Mouse (Mus musculus): ENCODE data around the gene Nrros. TPM values are rescaled to one million over a fixed set of nuclear protein-coding genes. Genes with fewer than 3 reads are reported as not detected.
"Not testable (repeated sequence)": the region's sequence is repeated elsewhere in the genome, so short reads cannot be mapped to it uniquely, and the experiment has no call there.

Gene Nrros
- polyA plus RNA-seq, 1 experiment from 2014 or later, result 11.1 TPM

DNA sequence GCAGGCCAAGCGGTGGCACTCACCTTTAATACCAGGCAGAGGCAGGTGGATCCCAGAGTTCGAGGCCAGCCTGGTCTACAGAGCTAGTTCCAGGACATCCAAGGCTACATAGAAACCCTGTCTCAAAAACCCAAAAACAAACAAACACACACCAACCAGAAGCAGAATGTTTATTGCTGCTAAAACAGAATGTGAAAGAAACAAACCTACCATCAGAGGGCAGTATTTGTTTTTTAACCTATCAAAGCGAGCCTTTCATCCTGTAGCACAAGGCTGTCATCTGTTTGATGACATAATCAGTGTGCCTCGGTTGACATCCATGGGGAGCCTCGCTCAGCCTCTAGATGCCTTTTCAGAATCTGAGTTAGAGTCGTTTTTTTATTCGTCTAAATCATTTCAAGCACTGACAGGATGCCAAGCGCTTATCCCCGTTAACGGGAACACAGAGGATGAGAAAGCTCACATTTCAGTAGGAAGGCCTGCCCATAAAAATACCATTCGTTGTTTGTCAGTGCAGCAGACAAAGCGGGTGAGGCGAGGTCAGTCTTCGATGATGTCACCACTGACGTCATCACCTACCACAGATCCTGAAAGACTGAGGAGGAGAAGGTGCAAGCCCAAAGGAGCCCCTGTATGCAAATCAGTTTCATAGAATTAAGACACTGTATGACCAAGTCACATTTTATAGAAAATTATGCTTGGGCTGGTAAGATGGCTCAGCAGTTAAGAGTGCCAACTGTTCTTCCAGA, 54.3 kb downstream of the Nrros start:
- Histone ChIP-seq H3K27me3 (no peaks in the 10 kb centered on the region), H3K4me3 (no peak overlapping the region), H3K27ac (no peak overlapping the region), H3K36me3 (peaks cover 30% of the 10 kb centered on the region), H3K4me1 (no peaks in the 10 kb centered on the region), H3K4me2 (replicated peaks) (no peak overlapping the region), H3K9me3 (no peaks in the 10 kb centered on the region), H3K9ac (no peak overlapping the region)
- 77% methylated on average over 15 of the region's 15 CpGs for WGBS
- no peak for ATAC-seq (ENCODE audit: insufficient number of reproducible peaks, insufficient read depth, low FRiP score, low TSS enrichment)

DNA sequence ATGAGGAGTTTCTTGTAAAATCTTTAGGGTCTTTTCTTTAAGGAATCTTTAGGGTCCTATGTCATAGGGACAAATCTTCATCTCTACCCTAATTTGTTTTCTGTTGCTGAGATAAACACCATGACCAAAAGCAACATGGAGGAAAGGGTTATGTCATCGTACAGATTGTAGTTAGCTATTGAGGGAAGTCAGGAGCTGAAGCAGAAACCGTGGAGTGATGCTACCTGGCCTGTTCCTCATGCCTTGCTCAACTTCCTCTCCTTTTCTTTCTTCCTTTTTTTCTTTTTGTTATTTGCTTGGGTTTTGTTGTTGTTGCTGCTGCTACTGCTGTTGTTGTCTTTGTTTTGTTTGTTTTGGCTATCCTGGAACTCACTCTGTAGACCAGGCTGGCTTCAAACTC, 56.8 kb downstream of the Nrros start:
- Histone ChIP-seq H3K27ac (no peak overlapping the region), H3K4me3 (no peak overlapping the region), H3K36me3 (peaks cover 46% of the 10 kb centered on the region), H3K4me2 (replicated peaks) (no peak overlapping the region), H3K9me3 (no peaks in the 10 kb centered on the region), H3K9ac (no peak overlapping the region), H3K4me1 (no peaks in the 10 kb centered on the region), H3K27me3 (no peaks in the 10 kb centered on the region)
- WGBS, result 94% methylated on average over 2 of the region's 2 CpGs
- no peak for ATAC-seq (ENCODE audit: insufficient number of reproducible peaks, insufficient read depth, low FRiP score, low TSS enrichment)

DNA sequence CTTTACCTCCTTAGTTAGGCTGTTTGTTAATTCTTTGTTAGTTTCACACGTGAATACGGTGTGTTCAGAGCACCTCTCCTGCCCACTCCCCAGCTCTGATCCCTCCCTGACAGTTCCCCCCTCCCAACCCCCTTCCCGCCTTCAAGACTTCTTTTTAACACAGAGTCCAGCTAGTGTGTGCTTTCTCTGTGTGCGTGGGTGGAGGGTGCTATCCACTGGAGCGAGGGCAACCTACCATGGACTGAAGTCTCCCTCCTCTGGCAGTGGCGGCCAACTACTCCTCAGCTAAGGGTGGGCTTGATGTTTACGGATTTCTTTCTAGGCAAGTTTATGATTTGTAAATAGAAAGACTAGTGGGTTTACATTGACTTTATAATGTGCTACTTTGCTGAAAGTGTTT, 57.2 kb downstream of the Nrros start:
- 79% methylated on average over 7 of the region's 7 CpGs for WGBS
- H3K27me3 ChIP-seq, result no peaks in the 10 kb centered on the region
- H3K9ac ChIP-seq, result no peak overlapping the region
- no peak overlapping the region for H3K4me3 ChIP-seq
- no peak for ATAC-seq (ENCODE audit: insufficient number of reproducible peaks, insufficient read depth, low FRiP score, low TSS enrichment)
- no peak overlapping the region for H3K4me2 ChIP-seq (replicated peaks)
- H3K36me3 ChIP-seq, result peaks cover 46% of the 10 kb centered on the region
- no peaks in the 10 kb centered on the region for H3K9me3 ChIP-seq
- no peaks in the 10 kb centered on the region for H3K4me1 ChIP-seq
- H3K27ac ChIP-seq, result no peak overlapping the region

DNA sequence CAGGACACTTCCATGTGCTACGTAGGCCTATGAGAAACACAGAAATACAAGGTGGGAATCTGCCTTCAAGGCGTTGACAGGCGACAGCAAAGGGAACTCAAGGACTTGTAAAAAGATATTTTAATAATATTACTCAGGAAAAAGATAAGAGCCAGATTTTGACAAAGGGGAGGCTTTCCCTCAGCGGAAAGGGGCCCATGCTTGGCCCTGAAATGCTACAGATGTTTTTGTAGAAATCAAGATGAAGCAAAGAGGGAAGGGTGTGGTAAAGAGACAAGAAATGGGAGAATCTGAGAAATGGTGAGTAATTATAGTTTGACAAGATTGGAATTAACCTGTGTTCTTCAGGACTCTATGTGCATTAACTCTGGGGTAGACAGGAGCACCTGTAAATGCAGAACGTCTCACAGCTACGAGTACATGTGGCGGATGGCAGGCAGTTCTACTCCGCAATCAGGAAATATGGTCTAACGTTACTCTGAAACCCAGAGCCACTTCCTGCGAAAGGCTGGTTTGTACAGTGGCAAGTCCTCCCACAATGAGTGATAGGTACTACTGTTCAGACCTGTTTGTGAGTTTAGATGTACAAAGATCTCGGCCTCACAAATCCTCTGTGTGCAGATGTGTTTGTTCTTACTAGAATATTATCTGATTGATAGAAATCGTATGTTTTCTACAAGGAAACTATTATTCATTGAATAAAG, 57.9 kb downstream of the Nrros start:
- WGBS, result 91% methylated on average over 12 of the region's 12 CpGs

DNA sequence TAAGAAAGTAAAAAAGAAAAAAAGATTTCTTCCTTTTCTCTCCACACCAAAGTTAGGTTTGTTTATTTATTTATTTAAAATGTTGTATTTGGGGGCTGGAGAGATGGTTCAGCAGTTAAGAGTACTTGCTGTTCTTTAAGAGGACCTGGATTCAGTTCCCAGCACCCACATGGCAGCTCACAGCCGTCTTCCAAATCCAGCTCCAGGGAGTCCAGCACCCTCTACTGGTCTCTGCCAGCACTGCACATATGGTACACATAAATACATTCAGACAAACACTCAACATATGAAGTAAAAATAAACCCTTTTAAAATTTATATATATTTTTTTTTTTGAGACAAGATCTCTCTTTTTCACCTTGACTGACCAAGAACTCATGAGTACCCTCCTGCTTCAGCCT, 59.7 kb downstream of the Nrros start:
- no peak overlapping the region for H3K9ac ChIP-seq
- no peak overlapping the region for H3K27ac ChIP-seq
- no peaks in the 10 kb centered on the region for H3K9me3 ChIP-seq
- no peaks in the 10 kb centered on the region for H3K4me1 ChIP-seq
- no peak overlapping the region for H3K4me3 ChIP-seq
- H3K27me3 ChIP-seq, result no peaks in the 10 kb centered on the region
- 100% methylated on average over 1 of the region's 1 CpGs for WGBS
- no peak for ATAC-seq (ENCODE audit: insufficient number of reproducible peaks, insufficient read depth, low FRiP score, low TSS enrichment)
- no peak overlapping the region for H3K4me2 ChIP-seq (replicated peaks)
- peaks cover 53% of the 10 kb centered on the region for H3K36me3 ChIP-seq

More for the DNA sequence above, 57.9 kb downstream of the Nrros start:
- Histone ChIP-seq H3K27me3 (no peaks in the 10 kb centered on the region), H3K9ac (no peak overlapping the region), H3K4me1 (no peaks in the 10 kb centered on the region), H3K4me2 (replicated peaks) (no peak overlapping the region), H3K9me3 (no peaks in the 10 kb centered on the region), H3K4me3 (no peak overlapping the region), H3K36me3 (peaks cover 50% of the 10 kb centered on the region), H3K27ac (no peak overlapping the region)
- no peak for ATAC-seq (ENCODE audit: insufficient number of reproducible peaks, insufficient read depth, low FRiP score, low TSS enrichment)

DNA sequence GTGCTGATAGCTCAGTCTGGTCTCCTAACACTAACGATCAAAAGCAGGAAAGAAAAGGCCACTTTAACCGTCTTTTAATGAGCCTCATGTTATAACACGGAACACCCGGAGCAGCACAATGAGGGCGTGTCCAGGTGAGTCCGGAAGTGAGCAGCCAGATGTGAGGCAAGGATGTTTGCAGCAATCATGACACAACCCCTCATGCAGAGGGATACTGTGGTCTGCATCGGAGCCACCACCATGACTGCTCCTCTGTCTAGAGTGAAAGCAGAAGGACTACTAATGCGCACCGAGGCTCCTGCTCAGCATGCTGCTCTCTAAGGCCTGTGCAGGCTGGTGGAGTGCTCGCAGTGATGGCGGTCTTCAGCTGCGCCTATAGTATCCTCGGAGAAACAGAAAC, 63.1 kb downstream of the Nrros start:
- ATAC-seq (ENCODE audit: insufficient number of reproducible peaks, insufficient read depth, low FRiP score, low TSS enrichment), result no peak
- H3K27me3 ChIP-seq, result no peaks in the 10 kb centered on the region
- no peak overlapping the region for H3K4me2 ChIP-seq (replicated peaks)
- peaks cover 33% of the 10 kb centered on the region for H3K36me3 ChIP-seq
- H3K27ac ChIP-seq, result no peak overlapping the region
- H3K9me3 ChIP-seq, result no peaks in the 10 kb centered on the region
- no peak overlapping the region for H3K4me3 ChIP-seq
- H3K9ac ChIP-seq, result no peak overlapping the region
- peaks cover 11% of the 10 kb centered on the region for H3K4me1 ChIP-seq
- 90% methylated on average over 13 of the region's 13 CpGs for WGBS

DNA sequence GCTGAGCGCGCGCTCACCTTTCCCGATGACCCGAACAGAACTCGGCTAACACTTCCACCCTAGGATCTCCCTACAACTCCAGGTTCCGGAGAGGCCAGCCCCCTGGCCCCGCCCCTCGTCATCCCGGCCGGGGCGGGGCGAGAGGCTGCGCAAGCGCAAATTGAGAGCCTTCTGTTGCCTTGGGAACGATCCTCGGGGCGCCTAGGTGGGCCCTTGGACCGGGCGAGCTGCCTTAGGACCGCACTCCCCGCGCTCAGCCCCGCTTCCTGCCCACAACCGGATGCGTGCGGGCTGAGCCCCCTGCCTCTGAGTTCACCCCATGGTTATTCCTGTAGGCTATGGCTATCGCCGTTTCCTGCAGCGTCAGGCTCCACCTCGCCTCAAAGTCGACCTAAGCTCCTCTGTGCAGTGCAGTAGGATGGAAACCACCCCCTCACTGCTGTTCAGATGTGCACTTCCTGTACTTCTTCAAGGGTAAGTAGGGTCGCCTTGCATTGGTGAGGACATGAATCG, 65.7 kb downstream of the Nrros start, which contains the start of the genes Pigx and Cep19:
Gene Pigx, minus strand, starts transcription at position 103 of the 513 bp plus-strand sequence.
Gene Cep19, plus strand, starts transcription at position 163 of the 513 bp plus-strand sequence.
- peak within 1 kb of the TSS; percentile 92 for H3K4me3 ChIP-seq
- no peaks in the 10 kb centered on the region for H3K27me3 ChIP-seq

DNA sequence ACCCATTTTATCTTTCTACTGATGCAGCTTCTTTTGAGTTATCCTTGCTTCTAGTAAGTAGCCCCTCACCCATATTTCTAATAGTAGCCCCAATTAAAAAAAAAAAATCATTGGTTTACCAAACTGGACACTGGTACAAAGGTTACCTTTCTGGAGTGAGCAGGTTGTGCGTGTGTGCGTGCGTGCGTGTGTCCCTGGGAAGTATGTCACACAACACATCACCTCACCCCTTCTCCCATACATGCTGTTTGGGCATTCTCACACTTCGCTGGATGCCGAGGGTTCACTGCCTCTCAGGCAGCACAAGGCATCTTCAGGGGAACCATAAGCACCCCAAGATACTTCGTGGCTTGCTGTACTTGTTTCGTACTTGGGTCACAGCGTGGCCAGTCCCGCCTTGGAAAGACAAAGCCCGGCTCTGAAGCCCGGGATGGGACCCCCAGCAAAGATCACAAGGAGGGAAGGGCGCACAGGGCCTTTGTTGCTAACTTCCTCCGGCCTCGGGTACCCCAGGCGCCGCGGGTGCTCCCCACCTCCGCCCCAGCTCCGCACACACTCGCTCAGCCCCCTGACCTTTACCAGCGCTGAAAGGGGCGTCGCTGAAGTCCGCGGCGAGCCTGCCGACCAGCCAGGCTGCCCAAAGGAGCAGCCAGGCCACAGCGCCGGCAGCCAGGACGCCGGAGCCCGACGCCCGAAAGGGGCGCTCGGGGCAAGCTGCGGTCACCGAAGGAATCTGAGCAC, 66.3 kb downstream of the Nrros start:
- Histone ChIP-seq H3K27ac (peak overlapping the region; percentile 76), H3K27me3 (no peaks in the 10 kb centered on the region), H3K4me1 (peaks cover 11% of the 10 kb centered on the region), H3K4me2 (replicated peaks) (peak overlapping the region; percentile 69), H3K4me3 (peak overlapping the region; percentile 92), H3K9ac (peak overlapping the region; percentile 95), H3K36me3 (peaks cover 25% of the 10 kb centered on the region), H3K9me3 (no peaks in the 10 kb centered on the region)
- WGBS, result under 1% methylated on average over 39 of the region's 39 CpGs
- ATAC-seq (ENCODE audit: insufficient number of reproducible peaks, insufficient read depth, low FRiP score, low TSS enrichment), result peak; percentile 75

More for the DNA sequence above, 65.7 kb downstream of the Nrros start, which contains the start of the genes Pigx and Cep19:
- Histone ChIP-seq H3K9ac (peak within 1 kb of the TSS; percentile 95), H3K4me1 (peaks cover 11% of the 10 kb centered on the region), H3K27ac (peak within 1 kb of the TSS; percentile 76), H3K36me3 (peaks cover 25% of the 10 kb centered on the region), H3K9me3 (no peaks in the 10 kb centered on the region), H3K4me2 (replicated peaks) (peak within 1 kb of the TSS; percentile 69)
- WGBS, result under 1% methylated on average over 34 of the region's 34 CpGs
- ATAC-seq (ENCODE audit: insufficient number of reproducible peaks, insufficient read depth, low FRiP score, low TSS enrichment), result peak; percentile 95

DNA sequence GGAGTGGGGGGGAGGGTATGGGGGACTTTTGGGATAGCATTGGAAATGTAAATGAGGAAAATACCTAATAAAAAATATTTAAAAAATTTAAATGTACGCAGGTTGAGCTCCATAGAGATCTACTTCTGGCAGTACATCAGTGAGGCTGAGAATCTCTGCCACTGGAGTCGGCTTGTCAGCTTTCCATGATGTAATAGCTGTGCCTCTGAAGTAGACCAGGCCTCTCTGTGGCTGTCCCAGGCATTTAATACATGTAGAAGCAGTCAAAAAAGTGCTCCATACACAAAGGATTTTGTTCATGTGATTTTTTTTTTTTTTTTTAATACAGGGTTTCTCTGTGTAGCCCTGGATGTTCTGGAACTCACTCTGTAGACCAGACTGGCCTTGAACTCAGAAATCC, 67.6 kb downstream of the Nrros start:
- not testable (repeated sequence) for H3K27ac ChIP-seq; H3K27me3 ChIP-seq; ATAC-seq (ENCODE audit: insufficient number of reproducible peaks, insufficient read depth, low FRiP score, low TSS enrichment); H3K9ac ChIP-seq; H3K9me3 ChIP-seq; H3K4me3 ChIP-seq
- WGBS, result 89% methylated on average over 2 of the region's 2 CpGs
- Histone ChIP-seq H3K4me2 (replicated peaks) (0 out of 2 replicates have a peak overlapping the region, but pooled peaks have one; percentile 69), H3K4me1 (peaks cover 11% of the 10 kb centered on the region), H3K36me3 (peaks cover 21% of the 10 kb centered on the region)

Data from embryonic facial prominence, embryonic 12.5 days (tissue).